Mouse (Mus musculus) heart, adult 10 weeks (tissue): ENCODE data around the gene Hpcal4. TPM values are rescaled to one million over a fixed set of nuclear protein-coding genes. Genes with fewer than 3 reads are reported as not detected.

ENCODE experiments used
- polyA plus RNA-seq: library from polyadenylated mRNA; stranded (reverse); fragments of 350-450 nt; fragmentation: Illumina TruSeq; extraction: RNeasy Lipid Tissue Mini Kit (QIAGEN cat#74804); gene quantifications from one replicate; pipeline ENCODE4 v1.2.3, GENCODE M21; 2014; ENCODE audit warnings: low read depth, low replicate concordance

Hpcal4 gene
- polyA plus RNA-seq = not detected

GRCm38 (mm10) chr4:123182328-123183238 lies at the start of gene Hpcal4:
Gene Hpcal4, plus strand, starts transcription at chr4:123183227.

GRCm38 (mm10) chr4:123139513-123140154 lies 43.4 kb upstream of the Hpcal4 start, which contains the start of gene Ppie:
Gene Ppie, minus strand, starts transcription at chr4:123139951.

GRCm38 (mm10) chr4:123201186-123202093 lies 18.4 kb downstream of the Hpcal4 start, which contains the start of gene Nt5c1a:
Gene Nt5c1a, plus strand, starts transcription at chr4:123201504.

GRCm38 (mm10) chr4:123233492-123234084 lies 50.6 kb downstream of the Hpcal4 start, which contains the start of gene Heyl:
Gene Heyl, plus strand, starts transcription at chr4:123233556.

Other genes with a start within 250 kb of the Hpcal4 start
- not detected for gene Mfsd2a, start 222.0 kb upstream of the Hpcal4 start, polyA plus RNA-seq
- not detected for gene Mycl, start 187.6 kb upstream of the Hpcal4 start, polyA plus RNA-seq
- gene Trit1, start 166.6 kb upstream of the Hpcal4 start, polyA plus RNA-seq = 7.1 TPM
- gene Bmp8b, start 78.1 kb upstream of the Hpcal4 start, polyA plus RNA-seq = not detected
- not detected for gene Oxct2b, start 67.0 kb upstream of the Hpcal4 start, polyA plus RNA-seq
- 27.3 TPM for gene Ppie, start 43.3 kb upstream of the Hpcal4 start, polyA plus RNA-seq
- 21.0 TPM for gene Nt5c1a, start 18.3 kb downstream of the Hpcal4 start, polyA plus RNA-seq
- gene Heyl, start 50.3 kb downstream of the Hpcal4 start, polyA plus RNA-seq = 19.7 TPM
- gene Pabpc4, start 79.1 kb downstream of the Hpcal4 start, polyA plus RNA-seq = 266 TPM
- gene Oxct2a, start 140.4 kb downstream of the Hpcal4 start, polyA plus RNA-seq = not detected
- not detected for gene Bmp8a, start 160.0 kb downstream of the Hpcal4 start, polyA plus RNA-seq